Mouse (Mus musculus) brown adipose tissue, adult 24 weeks (tissue): ENCODE measurements around the gene Mecom. TPM values are rescaled to one million over a fixed set of nuclear protein-coding genes. Genes with fewer than 3 reads are reported as not detected.
"Not testable (repeated sequence)": the region's sequence is repeated elsewhere in the genome, so short reads cannot be mapped to it uniquely, and the experiment has no call there.

Experiments
- H3K27ac ChIP-seq: fragments of 200-500 bp; replicated peaks from 2 replicates; pipeline ENCODE4 v1.5.1; 2012; ENCODE audit warnings: low read depth, mild to moderate bottlenecking, low read length
- H3K4me1 ChIP-seq: fragments of 200-500 bp; 2 replicates; pipeline ENCODE4 v1.6.1; 2012; ENCODE audit warnings: low read length, mixed read lengths; ENCODE audit not compliant: control insufficient read depth, insufficient read depth, insufficient read length
- H3K4me3 ChIP-seq: fragments of 200-500 bp; 2 replicates; pipeline ENCODE4 v1.5.1; 2012; ENCODE audit warnings: low read depth, mild to moderate bottlenecking, low read length, moderate library complexity; ENCODE audit not compliant: insufficient read depth
- polyA plus RNA-seq: library from polyadenylated mRNA; stranded (reverse); fragments of >200 nt; gene quantifications from 2 replicates; pipeline ENCODE4 v1.2.4, GENCODE M21; 2012; ENCODE audit not compliant: missing spikeins, insufficient read depth, insufficient read length

The Mecom gene
- polyA plus RNA-seq, 1 experiment, result 9.2 TPM

- H3K4me1 ChIP-seq, result peaks cover 4% of the 10 kb centered on the region
- H3K4me3 ChIP-seq, result no peak overlapping the region
- no peak overlapping the region for H3K27ac ChIP-seq
Measured at GRCm38 (mm10) chr3:30450206-30450965, 97.4 kb downstream of the Mecom start.

DNA sequence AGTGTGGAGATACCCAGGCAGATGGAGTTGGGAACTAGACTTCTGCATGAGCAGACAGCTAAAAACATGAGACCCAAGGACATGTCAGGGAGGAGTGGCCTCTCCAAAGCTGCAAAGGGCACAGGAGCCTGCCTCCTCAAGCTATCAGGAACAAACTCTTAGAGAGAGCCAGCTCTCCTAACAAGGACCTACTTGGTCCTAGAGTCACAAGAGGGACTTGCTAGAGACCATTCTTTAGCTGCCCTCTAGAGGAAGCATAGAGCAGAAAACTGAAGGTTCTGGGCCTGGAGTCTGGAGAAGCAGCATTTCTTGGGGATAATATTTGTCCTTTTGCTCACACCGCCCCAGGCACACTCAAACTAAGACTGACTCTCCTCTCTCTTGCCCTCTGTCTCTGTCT is 99.2 kb downstream of the Mecom start:
- H3K4me1 ChIP-seq, result peaks cover 4% of the 10 kb centered on the region
- H3K27ac ChIP-seq, result no peak overlapping the region
- H3K4me3 ChIP-seq, result no peak overlapping the region

- Histone ChIP-seq H3K27ac (no peak overlapping the region), H3K4me1 (peaks cover 4% of the 10 kb centered on the region), H3K4me3 (no peak overlapping the region)
Measured at GRCm38 (mm10) chr3:30445970-30446442, 101.8 kb downstream of the Mecom start.

DNA sequence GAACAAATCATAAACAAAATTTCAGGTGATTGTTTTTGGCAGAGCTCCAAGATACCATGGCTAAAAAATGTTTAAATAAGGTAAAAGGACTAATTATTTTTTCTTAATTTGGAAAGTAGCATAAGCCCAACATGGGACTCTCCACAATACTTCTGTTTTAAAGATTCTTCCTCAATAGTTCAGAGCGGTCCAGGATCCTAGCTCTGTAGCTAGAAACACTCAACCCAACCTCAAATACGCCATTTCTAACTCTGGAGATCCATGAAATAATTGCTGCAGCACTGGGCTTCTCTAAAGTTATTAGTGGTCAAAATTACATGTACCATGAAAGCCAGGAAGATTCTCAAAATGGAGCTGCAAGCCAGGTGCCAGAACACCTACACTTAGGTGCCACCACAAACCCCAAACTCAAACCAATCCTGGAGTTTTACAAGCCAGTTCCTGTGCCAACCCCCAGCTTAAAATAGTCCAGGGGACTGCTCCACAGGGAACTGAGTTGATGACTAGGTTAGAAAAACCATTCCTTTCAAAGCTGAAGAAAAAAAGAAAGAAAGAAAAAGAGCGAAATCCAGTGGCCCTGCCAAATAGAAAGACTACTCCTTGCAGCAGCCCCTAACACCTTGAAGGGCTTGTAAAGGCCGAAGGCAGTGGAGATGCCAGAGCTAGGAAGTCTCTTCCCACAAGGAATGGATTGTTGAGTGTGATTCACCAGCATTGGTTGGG is 102.4 kb downstream of the Mecom start:
- Histone ChIP-seq H3K4me3 (no peak overlapping the region), H3K4me1 (peaks cover 4% of the 10 kb centered on the region), H3K27ac (no peak overlapping the region)

GRCm38 (mm10) chr3:30441646-30442045 is 106.2 kb downstream of the Mecom start:
- Histone ChIP-seq H3K4me3 (no peak overlapping the region), H3K4me1 (peaks cover 4% of the 10 kb centered on the region), H3K27ac (no peak overlapping the region)

GRCm38 (mm10) chr3:30438007-30438406 is 109.8 kb downstream of the Mecom start:
- Histone ChIP-seq H3K4me3 (no peak overlapping the region), H3K4me1 (no peaks in the 10 kb centered on the region), H3K27ac (no peak overlapping the region)

- no peak overlapping the region for H3K4me3 ChIP-seq
- no peaks in the 10 kb centered on the region for H3K4me1 ChIP-seq
- H3K27ac ChIP-seq, result no peak overlapping the region
Measured at GRCm38 (mm10) chr3:30436561-30436960, 111.2 kb downstream of the Mecom start.

GRCm38 (mm10) chr3:30436131-30436530 is 111.7 kb downstream of the Mecom start:
- Histone ChIP-seq H3K4me3 (no peak overlapping the region), H3K4me1 (no peaks in the 10 kb centered on the region), H3K27ac (no peak overlapping the region)

- no peak overlapping the region for H3K27ac ChIP-seq
- H3K4me3 ChIP-seq, result no peak overlapping the region
- H3K4me1 ChIP-seq, result no peaks in the 10 kb centered on the region
Measured at GRCm38 (mm10) chr3:30428877-30429276, 118.9 kb downstream of the Mecom start.

- Histone ChIP-seq H3K4me1 (no peaks in the 10 kb centered on the region), H3K4me3 (no peak overlapping the region), H3K27ac (no peak overlapping the region)
Measured at GRCm38 (mm10) chr3:30424036-30424435, 123.8 kb downstream of the Mecom start.

GRCm38 (mm10) chr3:30421948-30422347 is 125.9 kb downstream of the Mecom start:
- H3K4me1 ChIP-seq, H3K4me3 ChIP-seq, H3K27ac ChIP-seq: not testable (repeated sequence)

- Histone ChIP-seq H3K27ac (no peak overlapping the region), H3K4me1 (peaks cover 6% of the 10 kb centered on the region; the same call in 1 of the 2 replicates), H3K4me3 (no peak overlapping the region)
Measured at GRCm38 (mm10) chr3:30420899-30421298, 126.9 kb downstream of the Mecom start.

DNA sequence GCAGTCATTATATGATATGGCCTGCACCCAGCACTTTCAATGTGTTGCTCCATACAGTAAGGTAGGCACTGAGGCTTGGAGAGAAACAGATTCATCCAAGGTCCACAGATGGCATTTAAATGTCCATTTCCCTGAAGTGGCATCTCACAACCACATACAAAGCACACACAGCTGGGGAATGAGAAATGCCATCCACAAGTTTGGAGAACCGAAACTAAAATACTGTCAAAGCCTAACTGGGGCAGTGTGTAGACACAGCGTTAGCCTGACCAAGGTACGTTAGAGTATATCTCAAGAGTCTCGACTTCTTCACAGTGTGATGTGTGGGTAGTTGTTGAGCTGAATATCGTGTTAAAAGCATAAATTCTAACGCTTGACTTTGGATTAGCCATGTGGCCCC is 133.6 kb downstream of the Mecom start:
- Histone ChIP-seq H3K4me3 (no peak overlapping the region), H3K27ac (no peak overlapping the region), H3K4me1 (peaks cover 6% of the 10 kb centered on the region; the same call in 1 of the 2 replicates)

DNA sequence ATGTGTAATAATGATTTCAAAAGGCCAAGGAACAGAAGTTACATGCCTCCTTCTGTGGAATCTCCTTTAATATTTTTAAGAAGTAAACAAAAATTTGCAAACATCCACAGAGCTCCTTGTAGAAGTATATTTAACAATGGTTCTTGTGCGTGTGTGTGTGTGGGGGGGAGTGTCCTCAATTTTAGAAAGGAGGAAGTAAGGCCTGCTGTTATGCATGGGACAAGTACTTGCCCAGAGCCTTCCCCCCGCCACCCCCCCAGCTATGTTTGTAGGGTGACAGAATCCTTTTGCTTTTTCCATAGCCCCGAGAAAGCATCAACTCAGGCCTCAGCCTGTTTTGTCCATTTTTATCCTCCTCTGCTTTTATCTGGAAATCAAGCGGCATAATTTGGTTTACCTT is 137.0 kb downstream of the Mecom start:
- H3K4me3 ChIP-seq, result no peak overlapping the region
- no peaks in the 10 kb centered on the region for H3K4me1 ChIP-seq
- H3K27ac ChIP-seq, result no peak overlapping the region

DNA sequence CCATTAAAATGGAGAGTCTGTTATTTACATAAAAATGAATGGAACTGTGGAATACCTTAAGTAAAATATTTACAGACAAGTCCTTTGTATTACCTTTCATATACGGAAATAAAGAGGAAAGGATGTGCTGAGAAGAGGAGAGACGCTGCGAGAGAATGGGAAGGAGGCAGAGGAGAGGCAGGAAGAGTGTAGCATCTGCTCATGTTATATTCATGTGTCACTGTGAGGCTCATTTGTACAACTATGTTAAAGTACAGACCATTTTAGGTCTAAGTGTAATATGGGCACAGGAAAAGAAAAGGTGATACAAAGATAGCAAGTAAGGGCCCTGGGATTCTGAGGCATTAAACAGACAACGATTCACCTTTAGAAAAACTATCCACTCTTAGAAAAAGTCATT is 143.0 kb downstream of the Mecom start:
- no peak overlapping the region for H3K4me3 ChIP-seq
- no peaks in the 10 kb centered on the region for H3K4me1 ChIP-seq
- H3K27ac ChIP-seq, result no peak overlapping the region

- Histone ChIP-seq H3K27ac (no peak overlapping the region), H3K4me1 (no peaks in the 10 kb centered on the region), H3K4me3 (no peak overlapping the region)
Measured at GRCm38 (mm10) chr3:30398911-30399310, 148.9 kb downstream of the Mecom start.
